Mouse (Mus musculus): ENCODE measurements around the gene 1700123K08Rik.
A peak's percentile ranks its signal among the peaks of the same experiment; 100 is the strongest.
"Not testable (repeated sequence)": the region's sequence is repeated elsewhere in the genome, so short reads cannot be mapped to it uniquely, and the experiment has no call there.

Gene 1700123K08Rik

GRCm38 (mm10) chr5:138564612-138565011 is at the start of gene 1700123K08Rik:
1700123K08Rik (minus strand) TSS chr5:138564712.
- DNase-seq: not testable (repeated sequence)

- DNase-seq: peak; percentile 11 to 72
Observed at GRCm38 (mm10) chr5:138587396-138587795, 22.9 kb upstream of the 1700123K08Rik start.

GRCm38 (mm10) chr5:138571623-138572022 is 7.1 kb upstream of the 1700123K08Rik start:
- DNase-seq: peak in 1 of 2 experiments; percentile 28

GRCm38 (mm10) chr5:138552718-138553117 is 11.8 kb downstream of the 1700123K08Rik start:
- no peak for DNase-seq

GRCm38 (mm10) chr5:138532491-138532890 is 32.0 kb downstream of the 1700123K08Rik start:
- DNase-seq: no peak
